Mouse (Mus musculus) granulocyte monocyte progenitor cell, adult 5-6 weeks (primary cell): Measurements from ENCODE around the gene Nckipsd. TPM values are rescaled to one million over a fixed set of nuclear protein-coding genes. Genes with fewer than 3 reads are reported as not detected.
A peak's percentile ranks its signal among the peaks of the same experiment; 100 is the strongest.

ENCODE experiments used
- ATAC-seq: replicated peaks from 2 replicates; pipeline ENCODE4 v1.8.0; 2016; ENCODE audit warnings: mild to moderate bottlenecking, moderate TSS enrichment, inconsistent platforms; ENCODE audit not compliant: poor library complexity, severe bottlenecking
- total RNA-seq, 2 experiments: library from RNA; stranded (forward) in 1 of 2; stranded (reverse) in 1 of 2; fragments of 200-712, 200-1000 nt in 1 of 2; fragments of >200 nt in 1 of 2; fragmentation: Nextera tagmentation in 1 of 2; gene quantifications; 2 replicates each; pipeline ENCODE4 v1.2.3; 2014 to 2017

Gene Nckipsd
- total RNA-seq, 2 experiments from 2014 or later, result 9.1 to 12.8 TPM

DNA sequence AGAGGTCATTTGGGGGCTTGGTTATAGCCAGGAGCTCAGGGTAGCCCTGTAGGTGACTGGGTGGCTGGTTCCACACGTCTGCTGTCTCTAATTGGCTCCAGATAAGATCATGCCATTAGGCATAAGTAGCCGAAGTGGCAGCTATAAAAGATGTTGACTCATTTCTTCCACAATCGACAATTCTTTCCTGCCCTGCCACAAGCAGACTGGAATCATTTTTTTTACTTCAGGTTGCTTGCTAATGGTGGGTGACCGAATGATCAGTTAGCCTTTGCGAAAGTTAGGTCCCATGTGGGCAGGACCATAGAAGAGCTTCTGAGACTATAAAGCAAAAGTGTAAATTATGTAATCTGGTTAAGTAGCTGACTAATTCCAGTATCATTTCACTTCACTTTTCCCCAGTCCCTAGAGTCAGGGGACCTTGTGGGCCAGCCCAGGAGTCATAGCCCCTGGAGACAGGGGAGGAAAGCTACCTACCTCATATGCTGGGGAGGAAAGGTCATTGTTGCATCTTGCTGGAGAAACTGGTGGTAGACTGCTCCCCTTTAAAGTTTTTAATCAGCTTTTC is 9.6 kb upstream of the Nckipsd start:
- ATAC-seq, result no peak

DNA sequence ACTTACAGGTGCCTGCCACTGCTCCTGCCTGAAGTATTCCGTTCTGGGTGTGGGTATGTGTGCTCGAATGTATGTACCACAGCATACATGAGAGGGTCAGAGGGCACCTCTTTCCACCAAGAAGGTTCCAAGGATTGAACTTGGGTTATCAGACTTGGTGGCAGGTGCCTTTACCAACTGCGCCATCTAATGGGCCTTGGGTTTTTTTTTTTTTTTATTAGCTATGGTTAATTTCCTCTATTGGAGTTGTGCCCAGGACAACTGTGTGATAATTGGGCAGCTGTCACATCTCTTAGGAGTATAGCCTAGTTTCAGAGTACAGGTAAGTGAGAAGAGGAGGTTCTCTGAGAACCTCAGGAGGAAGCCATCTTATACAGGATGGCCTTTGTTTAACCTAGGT is 8.6 kb upstream of the Nckipsd start:
- no peak for ATAC-seq

- ATAC-seq, result no peak
Measured at GRCm38 (mm10) chr9:108805768-108806167, 2.4 kb upstream of the Nckipsd start.

DNA sequence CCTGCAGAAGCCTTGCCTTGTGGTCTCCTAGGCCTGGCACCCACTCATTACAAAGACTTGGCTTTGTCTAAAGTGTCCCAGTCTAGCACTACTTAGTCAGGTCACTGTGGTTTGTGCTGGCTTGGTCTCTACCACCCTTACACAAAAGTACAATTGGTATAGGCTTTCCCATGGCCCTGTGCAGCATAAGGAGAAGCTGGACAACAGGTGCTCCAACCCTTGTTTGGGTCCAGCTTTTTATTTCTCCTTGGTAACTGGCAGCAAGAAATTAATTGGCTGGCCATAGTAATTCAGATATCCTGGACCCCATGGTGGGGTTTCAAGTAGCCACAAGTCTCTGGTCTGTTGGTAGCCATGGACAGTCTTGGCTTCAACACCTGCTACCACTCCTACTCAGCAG is 1.8 kb upstream of the Nckipsd start:
- ATAC-seq, result no peak

GRCm38 (mm10) chr9:108806831-108807230 is 1.3 kb upstream of the Nckipsd start:
- ATAC-seq, result no peak

DNA sequence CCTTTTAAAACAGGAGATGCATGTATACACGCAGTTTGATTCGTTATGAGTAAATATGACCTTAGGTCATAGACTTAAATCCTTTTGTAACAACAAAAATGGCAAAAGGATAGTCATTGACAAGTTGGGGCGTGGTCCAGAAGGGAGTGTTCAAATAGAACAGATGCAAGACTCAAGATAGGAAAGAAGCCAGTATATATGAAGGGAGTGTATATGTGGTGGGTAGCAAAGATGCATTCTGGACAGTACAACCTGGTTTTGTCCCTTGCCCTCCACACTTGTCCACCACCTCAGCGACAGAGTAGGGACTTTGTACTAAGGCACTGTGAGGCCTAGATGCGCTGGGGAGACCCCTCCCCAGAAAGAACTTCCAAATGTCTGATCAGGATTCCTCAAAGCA is 494 bp upstream of the Nckipsd start:
- no peak for ATAC-seq

DNA sequence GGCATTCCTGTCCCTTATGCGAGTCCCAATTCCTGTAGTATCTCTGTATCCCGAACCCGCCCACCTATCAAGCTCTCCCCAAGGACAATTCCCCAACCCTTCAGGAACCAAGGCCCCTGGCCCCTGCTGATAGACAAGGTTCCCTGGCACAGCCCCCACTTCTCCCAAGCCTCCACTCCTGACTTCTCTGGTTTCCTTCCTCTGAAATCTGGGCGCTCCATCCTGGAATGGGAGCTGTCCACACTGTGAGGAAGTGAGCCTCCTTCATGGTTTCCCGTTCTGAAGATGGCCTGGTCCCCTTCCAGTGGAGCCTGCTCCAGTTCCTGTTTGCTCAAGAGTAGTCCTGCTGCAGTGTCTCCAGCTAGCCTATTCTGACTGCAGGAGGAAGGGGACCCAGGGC is 1.0 kb downstream of the Nckipsd start:
- ATAC-seq, result peak; percentile 73

DNA sequence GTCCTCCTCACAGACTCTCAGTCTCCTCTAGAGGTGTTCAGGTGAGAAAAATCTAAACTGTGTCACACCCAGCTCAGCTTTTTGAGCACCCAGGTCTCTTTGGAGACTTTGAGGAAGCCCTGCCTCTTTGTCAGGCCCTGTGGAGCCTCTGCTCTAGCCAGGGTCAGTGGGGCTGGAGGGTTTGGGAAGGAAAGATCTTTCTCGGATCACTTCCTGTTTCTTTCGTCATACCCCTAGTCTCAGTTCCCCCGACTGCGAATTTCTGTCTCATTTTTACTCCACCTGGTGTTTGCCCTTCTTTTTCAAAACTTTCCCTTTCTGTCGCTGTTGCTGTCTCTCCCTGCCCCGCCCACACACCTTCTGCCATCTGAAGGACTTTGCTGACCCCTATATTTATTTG is 1.6 kb downstream of the Nckipsd start:
- peak; percentile 80 for ATAC-seq

DNA sequence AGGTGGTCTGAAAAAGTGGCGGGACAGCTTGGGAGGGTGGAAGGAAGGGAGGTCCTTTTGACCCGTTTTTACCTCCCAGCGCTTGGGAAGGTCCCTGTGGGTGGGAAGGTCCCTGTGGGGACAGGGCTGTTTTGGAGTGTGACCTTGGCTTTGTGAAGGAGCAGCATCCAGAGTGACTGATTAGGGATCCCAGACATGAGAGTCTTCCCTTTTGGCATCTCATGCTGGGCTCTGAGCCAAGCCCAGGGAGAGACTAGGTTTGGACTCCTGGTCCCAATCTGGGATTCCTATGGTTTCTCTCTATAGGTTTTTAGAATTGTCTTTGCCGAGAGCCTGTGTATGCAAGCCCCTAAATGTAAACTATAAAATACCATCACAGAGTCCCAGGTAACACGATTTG is 2.3 kb downstream of the Nckipsd start:
- ATAC-seq, result no peak

- no peak for ATAC-seq
Measured at GRCm38 (mm10) chr9:108815557-108815956, 7.4 kb downstream of the Nckipsd start.

DNA sequence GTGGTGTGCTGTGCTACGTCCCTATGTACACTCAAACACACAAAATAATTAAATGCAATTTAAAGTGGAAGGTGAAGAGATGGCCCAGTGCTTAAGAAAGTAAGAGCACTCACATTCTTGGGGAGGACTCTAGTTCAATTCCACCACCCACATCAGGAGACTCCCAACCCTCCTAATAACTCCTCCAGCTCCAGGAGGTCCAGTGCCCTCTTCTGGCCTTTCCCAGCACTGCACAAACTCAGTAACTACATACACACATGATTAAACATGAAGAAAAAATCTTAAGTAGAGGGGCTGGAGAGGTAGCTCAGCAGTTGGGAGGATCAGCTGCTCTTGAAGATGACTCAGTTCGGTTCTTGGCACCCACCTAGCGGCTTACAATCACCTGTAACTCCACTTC is 11.3 kb downstream of the Nckipsd start:
- peak; percentile 77 for ATAC-seq

GRCm38 (mm10) chr9:108820077-108820476 is 11.9 kb downstream of the Nckipsd start:
- ATAC-seq, result no peak

- no peak for ATAC-seq
Measured at GRCm38 (mm10) chr9:108824144-108824685, 16.0 kb downstream of the Nckipsd start.

DNA sequence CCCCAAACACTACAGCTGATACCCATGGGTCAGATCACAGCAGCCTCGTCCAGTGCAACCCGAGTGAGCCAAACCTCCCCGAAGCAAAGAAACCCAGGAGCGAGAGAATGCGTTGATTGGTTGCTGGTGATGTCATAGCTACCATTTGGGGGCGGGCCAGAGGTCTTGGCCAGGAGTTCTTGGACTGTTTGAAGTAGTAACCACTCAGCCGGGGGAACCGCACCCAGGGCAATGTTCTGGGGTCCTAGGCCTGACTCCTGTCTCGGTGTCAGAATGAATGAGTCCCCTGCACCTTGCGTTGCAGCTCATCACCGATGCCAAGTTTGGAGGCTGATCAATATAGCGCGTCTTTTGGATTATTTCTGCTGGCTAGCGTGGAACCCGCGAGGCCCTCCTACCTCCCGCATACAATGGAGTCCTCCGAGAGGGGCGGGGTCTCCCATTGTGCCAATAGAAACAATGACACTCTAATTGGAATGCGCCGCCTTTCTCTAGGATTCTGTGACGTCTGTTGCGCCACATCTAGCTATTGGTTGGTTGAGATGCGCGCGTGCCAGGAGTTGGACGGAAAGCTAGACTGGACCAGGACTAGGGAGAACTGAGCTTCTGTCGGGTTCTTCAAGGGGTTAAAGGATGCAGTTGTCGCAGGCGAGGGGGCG is 16.7 kb downstream of the Nckipsd start:
- no peak for ATAC-seq

DNA sequence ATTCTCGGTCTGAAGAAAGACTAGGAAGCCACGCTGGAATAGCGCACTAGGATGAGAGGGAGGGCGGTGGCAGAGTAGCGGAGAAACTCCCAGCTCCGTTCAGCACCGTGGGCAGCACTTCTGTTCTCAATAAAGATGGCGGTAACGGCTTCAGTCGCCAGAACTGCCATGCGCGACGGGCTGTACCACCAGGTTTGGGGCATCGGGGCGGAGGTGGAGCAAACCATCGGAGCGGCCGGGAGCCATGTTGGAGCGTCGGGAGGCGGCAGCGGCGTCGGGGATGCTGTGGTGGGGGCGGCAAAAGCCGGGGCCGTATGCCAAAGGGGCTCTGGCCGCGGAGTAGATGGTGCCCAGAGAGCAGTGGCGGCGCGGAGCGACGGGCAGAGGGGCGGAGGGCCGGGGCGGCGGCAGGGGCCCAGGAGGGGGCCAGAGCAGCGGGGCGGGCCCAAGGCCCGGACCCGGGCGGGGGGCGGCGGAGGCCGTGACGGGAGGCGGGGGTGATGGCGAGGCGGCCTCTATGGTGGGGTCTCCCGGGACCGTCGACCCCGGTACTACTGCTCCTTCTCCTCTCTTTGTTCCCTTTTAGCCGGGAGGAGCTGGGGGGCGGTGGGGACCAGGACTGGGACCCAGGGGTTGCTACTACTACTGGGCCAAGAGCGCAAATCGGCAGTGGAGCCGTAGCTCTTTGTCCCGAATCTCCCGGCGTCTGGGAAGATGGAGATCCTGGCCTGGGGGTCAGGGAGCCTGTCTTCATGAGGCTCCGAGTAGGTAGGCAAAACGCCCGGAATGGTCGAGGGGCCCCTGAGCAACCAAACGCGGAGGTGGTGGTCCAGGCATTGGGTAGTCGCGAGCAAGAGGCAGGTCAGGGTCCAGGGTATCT is 17.9 kb downstream of the Nckipsd start, which contains the start of gene Celsr3:
Celsr3 (plus strand) TSS at position 501 of the 880 bp plus-strand sequence.
- peak; percentile 57 for ATAC-seq

GRCm38 (mm10) chr9:108826700-108827340 is 18.7 kb downstream of the Nckipsd start:
- peak; percentile 58 for ATAC-seq

GRCm38 (mm10) chr9:108827454-108827853 is 19.3 kb downstream of the Nckipsd start:
- peak; percentile 33 for ATAC-seq

DNA sequence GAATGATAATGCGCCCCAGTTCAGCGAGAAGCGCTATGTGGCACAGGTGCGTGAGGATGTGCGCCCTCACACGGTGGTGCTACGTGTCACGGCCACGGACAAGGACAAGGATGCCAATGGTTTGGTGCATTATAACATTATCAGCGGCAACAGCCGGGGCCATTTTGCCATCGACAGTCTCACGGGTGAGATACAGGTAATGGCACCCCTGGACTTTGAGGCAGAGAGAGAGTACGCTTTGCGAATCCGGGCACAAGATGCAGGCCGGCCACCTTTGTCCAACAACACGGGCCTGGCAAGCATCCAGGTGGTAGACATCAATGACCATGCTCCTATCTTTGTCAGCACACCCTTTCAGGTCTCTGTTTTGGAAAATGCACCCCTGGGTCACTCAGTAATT is 19.7 kb downstream of the Nckipsd start:
- ATAC-seq, result no peak

DNA sequence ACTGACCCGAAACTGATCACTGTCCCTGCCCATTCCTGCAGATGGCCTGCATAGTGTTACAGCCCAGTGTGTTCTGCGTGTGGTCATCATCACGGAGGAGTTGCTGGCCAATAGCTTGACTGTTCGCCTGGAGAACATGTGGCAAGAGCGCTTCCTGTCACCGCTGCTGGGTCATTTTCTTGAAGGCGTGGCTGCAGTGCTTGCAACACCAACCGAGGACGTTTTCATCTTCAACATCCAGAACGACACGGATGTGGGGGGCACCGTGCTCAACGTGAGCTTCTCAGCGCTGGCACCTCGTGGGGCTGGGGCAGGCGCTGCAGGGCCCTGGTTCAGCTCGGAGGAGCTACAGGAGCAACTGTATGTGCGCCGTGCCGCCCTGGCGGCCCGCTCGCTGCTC is 23.5 kb downstream of the Nckipsd start:
- peak; percentile 61 for ATAC-seq

DNA sequence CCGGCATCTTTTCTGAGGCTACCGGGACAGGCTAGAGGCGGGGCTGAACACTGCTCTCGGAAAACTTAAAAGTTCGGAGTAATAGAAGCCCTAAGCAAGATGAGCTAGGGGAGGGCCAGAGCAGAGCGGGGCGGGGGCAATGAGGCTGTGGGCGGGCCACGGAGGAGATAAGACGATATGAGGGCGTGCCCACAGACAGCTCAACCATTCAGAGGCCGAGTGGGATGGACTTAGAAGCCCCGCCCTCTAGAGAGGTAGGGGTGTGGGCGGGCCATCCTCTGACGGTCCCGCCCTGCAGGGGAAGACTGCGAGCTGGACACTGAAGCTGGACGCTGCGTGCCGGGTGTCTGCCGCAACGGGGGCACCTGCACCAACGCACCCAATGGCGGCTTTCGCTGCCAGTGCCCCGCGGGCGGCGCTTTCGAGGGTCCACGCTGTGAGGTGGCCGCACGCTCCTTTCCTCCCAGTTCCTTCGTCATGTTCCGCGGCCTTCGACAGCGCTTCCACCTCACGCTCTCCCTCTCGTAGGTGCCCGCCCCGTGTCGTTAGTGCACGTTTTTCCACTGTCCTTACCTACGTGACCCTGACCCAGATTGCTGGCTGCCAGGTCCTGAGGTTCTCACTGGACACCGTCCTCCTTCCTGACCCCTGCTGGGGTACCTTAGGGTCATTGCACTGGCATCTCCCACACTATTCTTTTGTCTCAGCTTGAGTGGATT is 24.4 kb downstream of the Nckipsd start:
- ATAC-seq, result peak; percentile 78
